Mouse (Mus musculus) megakaryocyte, embryonic 14.5 days (primary cell): ENCODE data around the gene Dusp3. TPM values are rescaled to one million over a fixed set of nuclear protein-coding genes. Genes with fewer than 3 reads are reported as not detected.

Source experiments
- H3K27me3 ChIP-seq: replicated peaks from 2 replicates; pipeline ENCODE3; 2012; ENCODE audit warnings: inconsistent platforms
- H3K36me3 ChIP-seq: replicated peaks from 2 replicates; pipeline ENCODE3; 2012; ENCODE audit warnings: low read length, inconsistent platforms, mixed read lengths
- H3K4me1 ChIP-seq: 2 replicates; pipeline ENCODE4 v1.6.1; 2012; ENCODE audit warnings: inconsistent platforms
- H3K4me3 ChIP-seq: replicated peaks from 2 replicates; pipeline ENCODE3; 2012; ENCODE audit warnings: moderate library complexity, mild to moderate bottlenecking, inconsistent platforms
- H3K9me3 ChIP-seq: 2 replicates; pipeline ENCODE4 v1.6.1; 2012; ENCODE audit warnings: inconsistent platforms
- FLI1 ChIP-seq: IDR thresholded peaks from 2 replicates; pipeline ENCODE4 v1.6.1; 2012; ENCODE audit warnings: low read length, inconsistent platforms, mixed read lengths
- GATA1 ChIP-seq: IDR thresholded peaks from 3 replicates; pipeline ENCODE4 v1.6.1; 2012; ENCODE audit warnings: mixed read lengths, low read length, inconsistent platforms, borderline replicate concordance
- polyA plus RNA-seq: library from polyadenylated mRNA; stranded (reverse); fragments of >175 nt; gene quantifications from 2 replicates; pipeline ENCODE4 v1.2.3, GENCODE M21; 2012; ENCODE audit warnings: low replicate concordance; ENCODE audit not compliant: insufficient read depth

Gene Dusp3
- polyA plus RNA-seq, 1 experiment = 47.3 TPM

- peaks cover 21% of the 10 kb centered on the region for H3K4me1 ChIP-seq
- H3K4me3 ChIP-seq = no peak overlapping the region
- TF ChIP-seq FLI1 (no peak), GATA1 (no peak)
- H3K27me3 ChIP-seq = peaks cover 63% of the 10 kb centered on the region
- peaks cover 4% of the 10 kb centered on the region; the same call in 1 of the 2 replicates for H3K9me3 ChIP-seq
- no peaks in the 10 kb centered on the region for H3K36me3 ChIP-seq
Observed at GRCm38 (mm10) chr11:101926951-101927589, 59.7 kb downstream of the Dusp3 start.

GRCm38 (mm10) chr11:101925636-101926035 lies 61.2 kb downstream of the Dusp3 start:
- Histone ChIP-seq H3K4me3 (no peak overlapping the region), H3K36me3 (no peaks in the 10 kb centered on the region), H3K9me3 (peaks cover 4% of the 10 kb centered on the region; the same call in 1 of the 2 replicates), H3K27me3 (peaks cover 63% of the 10 kb centered on the region), H3K4me1 (peaks cover 28% of the 10 kb centered on the region)
- TF ChIP-seq FLI1 = no peak

- Histone ChIP-seq H3K36me3 (no peaks in the 10 kb centered on the region), H3K4me1 (peaks cover 39% of the 10 kb centered on the region)
- TF ChIP-seq GATA1 (no peak), FLI1 (no peak)
Observed at GRCm38 (mm10) chr11:101924441-101924976, 62.3 kb downstream of the Dusp3 start.

GRCm38 (mm10) chr11:101923988-101924387 lies 62.8 kb downstream of the Dusp3 start:
- peaks cover 45% of the 10 kb centered on the region for H3K4me1 ChIP-seq
- H3K9me3 ChIP-seq = peaks cover 4% of the 10 kb centered on the region; the same call in 1 of the 2 replicates
- H3K36me3 ChIP-seq = no peaks in the 10 kb centered on the region
- TF ChIP-seq GATA1 (no peak), FLI1 (no peak)
- H3K27me3 ChIP-seq = peaks cover 57% of the 10 kb centered on the region
- H3K4me3 ChIP-seq = no peak overlapping the region

More at GRCm38 (mm10) chr11:101924441-101924976, 62.3 kb downstream of the Dusp3 start:
- Histone ChIP-seq H3K9me3 (peaks cover 4% of the 10 kb centered on the region; the same call in 1 of the 2 replicates), H3K4me3 (no peak overlapping the region), H3K27me3 (peaks cover 60% of the 10 kb centered on the region)

GRCm38 (mm10) chr11:101921361-101921952 lies 65.4 kb downstream of the Dusp3 start:
- Histone ChIP-seq H3K27me3 (peaks cover 62% of the 10 kb centered on the region), H3K9me3 (peaks cover 10% of the 10 kb centered on the region), H3K4me3 (no peak overlapping the region), H3K4me1 (peaks cover 60% of the 10 kb centered on the region), H3K36me3 (no peaks in the 10 kb centered on the region)
- TF ChIP-seq GATA1 (no peak), FLI1 (no peak)

Other genes starting within 250 kb of the Dusp3 start
- gene Etv4, start 201.6 kb downstream of the Dusp3 start, polyA plus RNA-seq = 12.0 and 22.5 TPM in 2 replicates
- gene Meox1, start 92.6 kb downstream of the Dusp3 start, polyA plus RNA-seq = not detected in 2 replicates
- not detected in 2 replicates for gene Sost, start 20.0 kb downstream of the Dusp3 start, polyA plus RNA-seq
- not detected in 2 replicates for gene Cfap97d1, start 2.7 kb downstream of the Dusp3 start, polyA plus RNA-seq
- not detected in 2 replicates for gene Mpp3, start 41.4 kb upstream of the Dusp3 start, polyA plus RNA-seq
- gene Cd300lg, start 54.5 kb upstream of the Dusp3 start, polyA plus RNA-seq = not detected in 2 replicates
- gene Mpp2, start 101.5 kb upstream of the Dusp3 start, polyA plus RNA-seq = 7.0 and 10.2 TPM in 2 replicates
- gene Ppy, start 114.3 kb upstream of the Dusp3 start, polyA plus RNA-seq = 2.3 TPM in 1 of 2 replicates, not detected in the other
- not detected in 2 replicates for gene Pyy, start 120.8 kb upstream of the Dusp3 start, polyA plus RNA-seq
- not detected in 2 replicates for gene Nags, start 158.5 kb upstream of the Dusp3 start, polyA plus RNA-seq
- gene Tmem101, start 169.4 kb upstream of the Dusp3 start, polyA plus RNA-seq = 13.5 TPM in 1 of 2 replicates, not detected in the other
- gene Lsm12, start 198.3 kb upstream of the Dusp3 start, polyA plus RNA-seq = 36.7 and 120 TPM in 2 replicates
- gene G6pc3, start 202.6 kb upstream of the Dusp3 start, polyA plus RNA-seq = 32.9 and 73.3 TPM in 2 replicates
- gene Hdac5, start 243.2 kb upstream of the Dusp3 start, polyA plus RNA-seq = 384 and 644 TPM in 2 replicates